Mouse (Mus musculus): Measurements from ENCODE around the gene Crip1. TPM values are rescaled to one million over a fixed set of nuclear protein-coding genes. Genes with fewer than 3 reads are reported as not detected.

Crip1 gene
- polyA plus RNA-seq, 1 experiment, result 79.5 TPM

GRCm38 (mm10) chr12:113142021-113142975 lies 3.8 kb upstream of the Crip1 start:
- H3K27ac ChIP-seq (ENCODE audit: insufficient read depth, low read length), result no peak overlapping the region
- no peaks in the 10 kb centered on the region for H3K36me3 ChIP-seq (ENCODE audit: control insufficient read depth, insufficient read depth, low read length, poor library complexity, severe bottlenecking)
- no peak for TF ChIP-seq CTCF (IDR thresholded peaks at IDR 0.05; ENCODE audit: low read depth, low read length)
- no peak for TF ChIP-seq EP300 (IDR thresholded peaks at IDR 0.05; ENCODE audit: insufficient read depth, low read depth, low read length)
- no peak for TF ChIP-seq POLR2A (IDR thresholded peaks at IDR 0.05; ENCODE audit: insufficient read depth, low read length)
- no peaks in the 10 kb centered on the region for H3K27me3 ChIP-seq (ENCODE audit: control insufficient read depth, insufficient read depth, low read length, poor library complexity, severe bottlenecking)
- H3K4me1 ChIP-seq (ENCODE audit: control insufficient read depth, insufficient read depth, low read length), result peaks cover 8% of the 10 kb centered on the region
- H3K9me3 ChIP-seq (replicated peaks; ENCODE audit: control insufficient read depth, insufficient read depth, low read length, poor library complexity, severe bottlenecking), result no peaks in the 10 kb centered on the region
- H3K9ac ChIP-seq (ENCODE audit: low read depth, poor library complexity, severe bottlenecking), result no peak overlapping the region
- no peak overlapping the region for H3K4me3 ChIP-seq (ENCODE audit: low read depth, low read length)

DNA sequence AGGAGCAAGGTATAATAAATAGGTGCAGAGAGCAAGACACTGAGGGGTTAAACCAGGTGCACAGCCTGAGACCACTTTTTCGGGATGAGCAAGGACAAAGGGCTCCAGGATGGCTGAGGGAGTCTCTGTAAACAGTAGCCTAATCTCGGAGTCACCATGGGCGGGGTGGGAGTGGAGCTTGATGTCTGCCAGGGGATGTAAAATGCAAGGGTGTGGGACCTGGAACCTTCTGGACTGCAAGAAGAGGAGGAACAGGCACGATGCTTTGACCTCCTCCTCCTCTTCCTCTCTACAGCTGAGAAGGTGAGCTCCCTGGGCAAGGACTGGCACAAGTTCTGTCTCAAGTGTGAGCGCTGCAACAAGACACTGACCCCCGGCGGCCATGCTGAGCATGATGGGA lies 3.0 kb upstream of the Crip1 start:
- no peak for TF ChIP-seq POLR2A (IDR thresholded peaks at IDR 0.05; ENCODE audit: insufficient read depth, low read length)
- peak; percentile 22 for TF ChIP-seq CTCF (IDR thresholded peaks at IDR 0.05; ENCODE audit: low read depth, low read length)
- Histone ChIP-seq H3K4me3 (ENCODE audit: low read depth, low read length) (no peak overlapping the region), H3K9me3 (replicated peaks; ENCODE audit: control insufficient read depth, insufficient read depth, low read length, poor library complexity, severe bottlenecking) (no peaks in the 10 kb centered on the region), H3K4me1 (ENCODE audit: control insufficient read depth, insufficient read depth, low read length) (peaks cover 10% of the 10 kb centered on the region), H3K9ac (ENCODE audit: low read depth, poor library complexity, severe bottlenecking) (no peak overlapping the region), H3K27me3 (ENCODE audit: control insufficient read depth, insufficient read depth, low read length, poor library complexity, severe bottlenecking) (no peaks in the 10 kb centered on the region), H3K27ac (ENCODE audit: insufficient read depth, low read length) (no peak overlapping the region), H3K36me3 (ENCODE audit: control insufficient read depth, insufficient read depth, low read length, poor library complexity, severe bottlenecking) (no peaks in the 10 kb centered on the region)

GRCm38 (mm10) chr12:113144001-113144756 lies 1.9 kb upstream of the Crip1 start:
- no peak for TF ChIP-seq POLR2A (IDR thresholded peaks at IDR 0.05; ENCODE audit: insufficient read depth, low read length)
- peak; percentile 74 for TF ChIP-seq CTCF (IDR thresholded peaks at IDR 0.05; ENCODE audit: low read depth, low read length)
- Histone ChIP-seq H3K27ac (ENCODE audit: insufficient read depth, low read length) (no peak overlapping the region), H3K4me1 (ENCODE audit: control insufficient read depth, insufficient read depth, low read length) (peaks cover 14% of the 10 kb centered on the region), H3K9me3 (replicated peaks; ENCODE audit: control insufficient read depth, insufficient read depth, low read length, poor library complexity, severe bottlenecking) (no peaks in the 10 kb centered on the region), H3K36me3 (ENCODE audit: control insufficient read depth, insufficient read depth, low read length, poor library complexity, severe bottlenecking) (no peaks in the 10 kb centered on the region), H3K27me3 (ENCODE audit: control insufficient read depth, insufficient read depth, low read length, poor library complexity, severe bottlenecking) (no peaks in the 10 kb centered on the region), H3K4me3 (ENCODE audit: low read depth, low read length) (no peak overlapping the region), H3K9ac (ENCODE audit: low read depth, poor library complexity, severe bottlenecking) (no peak overlapping the region)

DNA sequence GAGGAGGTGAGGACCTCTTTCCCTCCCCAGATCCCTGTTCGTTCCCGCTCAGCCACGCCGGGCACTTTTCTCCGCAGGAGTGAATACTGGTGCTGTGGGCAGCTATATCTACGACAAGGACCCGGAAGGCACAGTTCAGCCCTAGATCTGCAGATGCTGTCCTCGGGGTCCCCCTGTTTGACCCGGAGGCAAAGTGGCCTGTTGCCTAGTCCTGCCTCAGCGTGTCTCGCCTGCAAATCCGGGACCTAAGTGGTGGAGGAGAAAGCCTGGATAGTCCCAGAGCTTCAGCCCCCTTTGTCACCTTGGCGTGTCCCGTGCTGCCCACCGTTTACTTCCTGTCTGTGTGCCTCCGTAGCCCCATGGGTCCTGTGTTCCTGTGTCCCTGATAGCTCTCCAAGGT lies 1.2 kb upstream of the Crip1 start:
- H3K4me1 ChIP-seq (ENCODE audit: control insufficient read depth, insufficient read depth, low read length), result peaks cover 14% of the 10 kb centered on the region

DNA sequence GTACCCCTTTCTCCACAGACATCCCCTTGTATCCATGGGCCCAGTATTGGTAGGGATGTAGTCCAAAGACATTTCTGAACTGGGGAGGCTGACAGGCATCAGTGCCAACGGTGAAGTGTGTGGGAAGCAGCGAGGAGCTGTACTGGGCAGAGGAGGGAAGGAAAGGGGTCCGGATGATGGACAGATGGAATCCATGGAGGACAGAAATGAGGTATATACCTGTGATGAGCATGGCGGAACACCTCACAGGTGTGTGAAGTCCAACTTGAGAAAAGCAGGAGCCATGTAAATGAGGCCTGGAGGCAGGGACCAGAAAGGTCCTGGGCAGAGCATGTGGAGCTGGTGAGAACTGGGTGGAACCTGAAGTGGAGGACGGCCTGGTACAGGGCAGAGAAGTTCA lies 525 bp upstream of the Crip1 start:
- no peaks in the 10 kb centered on the region for H3K9me3 ChIP-seq (replicated peaks; ENCODE audit: control insufficient read depth, insufficient read depth, low read length, poor library complexity, severe bottlenecking)
- no peaks in the 10 kb centered on the region for H3K36me3 ChIP-seq (ENCODE audit: control insufficient read depth, insufficient read depth, low read length, poor library complexity, severe bottlenecking)
- H3K27me3 ChIP-seq (ENCODE audit: control insufficient read depth, insufficient read depth, low read length, poor library complexity, severe bottlenecking), result no peaks in the 10 kb centered on the region
- TF ChIP-seq POLR2A (IDR thresholded peaks at IDR 0.05; ENCODE audit: insufficient read depth, low read length) (no peak), CTCF (IDR thresholded peaks at IDR 0.05; ENCODE audit: low read depth, low read length) (no peak), EP300 (IDR thresholded peaks at IDR 0.05; ENCODE audit: insufficient read depth, low read depth, low read length) (no peak)
- no peak overlapping the region for H3K9ac ChIP-seq (ENCODE audit: low read depth, poor library complexity, severe bottlenecking)
- no peak overlapping the region for H3K27ac ChIP-seq (ENCODE audit: insufficient read depth, low read length)
- H3K4me3 ChIP-seq (ENCODE audit: low read depth, low read length), result no peak overlapping the region
- peaks cover 14% of the 10 kb centered on the region for H3K4me1 ChIP-seq (ENCODE audit: control insufficient read depth, insufficient read depth, low read length)

More for the DNA sequence above, 1.2 kb upstream of the Crip1 start:
- no peak overlapping the region for H3K27ac ChIP-seq (ENCODE audit: insufficient read depth, low read length)
- TF ChIP-seq CTCF (IDR thresholded peaks at IDR 0.05; ENCODE audit: low read depth, low read length), result no peak
- H3K9me3 ChIP-seq (replicated peaks; ENCODE audit: control insufficient read depth, insufficient read depth, low read length, poor library complexity, severe bottlenecking), result no peaks in the 10 kb centered on the region
- no peaks in the 10 kb centered on the region for H3K27me3 ChIP-seq (ENCODE audit: control insufficient read depth, insufficient read depth, low read length, poor library complexity, severe bottlenecking)
- no peak overlapping the region for H3K9ac ChIP-seq (ENCODE audit: low read depth, poor library complexity, severe bottlenecking)
- H3K4me3 ChIP-seq (ENCODE audit: low read depth, low read length), result no peak overlapping the region
- no peaks in the 10 kb centered on the region for H3K36me3 ChIP-seq (ENCODE audit: control insufficient read depth, insufficient read depth, low read length, poor library complexity, severe bottlenecking)

- Histone ChIP-seq H3K9me3 (replicated peaks; ENCODE audit: control insufficient read depth, insufficient read depth, low read length, poor library complexity, severe bottlenecking) (no peaks in the 10 kb centered on the region), H3K27ac (ENCODE audit: insufficient read depth, low read length) (no peak overlapping the region), H3K27me3 (ENCODE audit: control insufficient read depth, insufficient read depth, low read length, poor library complexity, severe bottlenecking) (no peaks in the 10 kb centered on the region), H3K4me3 (ENCODE audit: low read depth, low read length) (no peak overlapping the region), H3K4me1 (ENCODE audit: control insufficient read depth, insufficient read depth, low read length) (peaks cover 11% of the 10 kb centered on the region), H3K9ac (ENCODE audit: low read depth, poor library complexity, severe bottlenecking) (no peak overlapping the region), H3K36me3 (ENCODE audit: control insufficient read depth, insufficient read depth, low read length, poor library complexity, severe bottlenecking) (no peaks in the 10 kb centered on the region)
- TF ChIP-seq EP300 (IDR thresholded peaks at IDR 0.05; ENCODE audit: insufficient read depth, low read depth, low read length) (no peak), CTCF (IDR thresholded peaks at IDR 0.05; ENCODE audit: low read depth, low read length) (no peak), POLR2A (IDR thresholded peaks at IDR 0.05; ENCODE audit: insufficient read depth, low read length) (no peak)
Observed at GRCm38 (mm10) chr12:113147481-113147880, 1.4 kb downstream of the Crip1 start.
